Mouse (Mus musculus): Measurements from ENCODE around the gene Msrb3. TPM values are rescaled to one million over a fixed set of nuclear protein-coding genes. Genes with fewer than 3 reads are reported as not detected.

The Msrb3 gene
- polyA plus RNA-seq, 2 experiments = 0.60 to 1.5 TPM

GRCm38 (mm10) chr10:120911971-120912370 lies 13.1 kb upstream of the Msrb3 start:
- no peak overlapping the region for H3K4me2 ChIP-seq (ENCODE audit: low read depth)
- no peak for ATAC-seq (ENCODE audit: insufficient read depth)
- H3K27ac ChIP-seq = no peak overlapping the region
- H3K27me3 ChIP-seq (ENCODE audit: control insufficient read depth, insufficient read depth, low read length) = no peaks in the 10 kb centered on the region
- no peak overlapping the region for H3K9ac ChIP-seq (replicated peaks)
- no peaks in the 10 kb centered on the region for H3K9me3 ChIP-seq (ENCODE audit: control insufficient read depth, low read length)
- no peaks in the 10 kb centered on the region for H3K4me1 ChIP-seq (replicated peaks; ENCODE audit: control insufficient read depth in 2 of 2, insufficient read depth in 2 of 2, low read length in 1 of 2)
- H3K4me3 ChIP-seq (ENCODE audit: insufficient read depth in 1 of 2, low read depth in 2 of 2, low read length in 2 of 2) = no peak overlapping the region
- 60% methylated on average over 4 of the region's 4 CpGs for WGBS (ENCODE audit: insufficient replicate concordance)
- TF ChIP-seq EP300 (IDR thresholded peaks at IDR 0.05; ENCODE audit: low read depth) (no peak), CTCF (IDR thresholded peaks at IDR 0.05; ENCODE audit: low read depth) (peak; percentile 43)
- DNase-seq (ENCODE audit: low read depth in 3 of 3, low spot score in 3 of 3) = no peak
- no peaks in the 10 kb centered on the region for H3K36me3 ChIP-seq (replicated peaks; ENCODE audit: control insufficient read depth, insufficient read depth, low read depth)

GRCm38 (mm10) chr10:120908776-120909574 lies 10.1 kb upstream of the Msrb3 start:
- no peak overlapping the region for H3K9ac ChIP-seq (replicated peaks)
- no peaks in the 10 kb centered on the region for H3K27me3 ChIP-seq (ENCODE audit: control insufficient read depth, insufficient read depth, low read length)
- 74% methylated on average over 11 of the region's 11 CpGs for WGBS (ENCODE audit: insufficient replicate concordance)
- DNase-seq (ENCODE audit: low read depth in 3 of 3, low spot score in 3 of 3) = no peak
- H3K27ac ChIP-seq = no peak overlapping the region
- H3K4me3 ChIP-seq (ENCODE audit: insufficient read depth in 1 of 2, low read depth in 2 of 2, low read length in 2 of 2) = no peak overlapping the region
- H3K36me3 ChIP-seq (replicated peaks; ENCODE audit: control insufficient read depth, insufficient read depth, low read depth) = no peaks in the 10 kb centered on the region
- no peaks in the 10 kb centered on the region for H3K4me1 ChIP-seq (replicated peaks; ENCODE audit: control insufficient read depth in 2 of 2, insufficient read depth in 2 of 2, low read length in 1 of 2)
- no peak for TF ChIP-seq CTCF (IDR thresholded peaks at IDR 0.05; ENCODE audit: low read depth)
- TF ChIP-seq EP300 (IDR thresholded peaks at IDR 0.05; ENCODE audit: low read depth) = no peak
- H3K4me2 ChIP-seq (ENCODE audit: low read depth) = no peak overlapping the region
- no peaks in the 10 kb centered on the region for H3K9me3 ChIP-seq (ENCODE audit: control insufficient read depth, low read length)
- no peak for ATAC-seq (ENCODE audit: insufficient read depth)

- no peaks in the 10 kb centered on the region for H3K9me3 ChIP-seq (ENCODE audit: control insufficient read depth, low read length)
- DNase-seq (ENCODE audit: low read depth in 3 of 3, low spot score in 3 of 3) = no peak
- H3K9ac ChIP-seq (replicated peaks) = no peak overlapping the region
- WGBS (ENCODE audit: insufficient replicate concordance) = 60% methylated on average over 10 of the region's 10 CpGs
- H3K4me3 ChIP-seq (ENCODE audit: insufficient read depth in 1 of 2, low read depth in 2 of 2, low read length in 2 of 2) = no peak overlapping the region
- no peaks in the 10 kb centered on the region for H3K27me3 ChIP-seq (ENCODE audit: control insufficient read depth, insufficient read depth, low read length)
- no peak for ATAC-seq (ENCODE audit: insufficient read depth)
- no peak for TF ChIP-seq CTCF (IDR thresholded peaks at IDR 0.05; ENCODE audit: low read depth)
- TF ChIP-seq EP300 (IDR thresholded peaks at IDR 0.05; ENCODE audit: low read depth) = no peak
- H3K4me2 ChIP-seq (ENCODE audit: low read depth) = no peak overlapping the region
- H3K4me1 ChIP-seq (replicated peaks; ENCODE audit: control insufficient read depth in 2 of 2, insufficient read depth in 2 of 2, low read length in 1 of 2) = no peaks in the 10 kb centered on the region
- H3K27ac ChIP-seq = no peak overlapping the region
- H3K36me3 ChIP-seq (replicated peaks; ENCODE audit: control insufficient read depth, insufficient read depth, low read depth) = no peaks in the 10 kb centered on the region
Observed at GRCm38 (mm10) chr10:120904676-120905075, 5.8 kb upstream of the Msrb3 start.

GRCm38 (mm10) chr10:120903843-120904468 lies 5.1 kb upstream of the Msrb3 start:
- H3K9me3 ChIP-seq (ENCODE audit: control insufficient read depth, low read length) = no peaks in the 10 kb centered on the region
- H3K4me1 ChIP-seq (replicated peaks; ENCODE audit: control insufficient read depth in 2 of 2, insufficient read depth in 2 of 2, low read length in 1 of 2) = no peaks in the 10 kb centered on the region; a peak in 1 of 4 replicates
- no peak for ATAC-seq (ENCODE audit: insufficient read depth)
- no peak overlapping the region for H3K9ac ChIP-seq (replicated peaks)
- TF ChIP-seq CTCF (IDR thresholded peaks at IDR 0.05; ENCODE audit: low read depth) (no peak), EP300 (IDR thresholded peaks at IDR 0.05; ENCODE audit: low read depth) (no peak)
- H3K27ac ChIP-seq = no peak overlapping the region
- H3K36me3 ChIP-seq (replicated peaks; ENCODE audit: control insufficient read depth, insufficient read depth, low read depth) = no peaks in the 10 kb centered on the region
- 42% methylated on average over 4 of the region's 4 CpGs for WGBS (ENCODE audit: insufficient replicate concordance)
- no peak overlapping the region for H3K4me2 ChIP-seq (ENCODE audit: low read depth)
- H3K4me3 ChIP-seq (ENCODE audit: insufficient read depth in 1 of 2, low read depth in 2 of 2, low read length in 2 of 2) = no peak overlapping the region
- DNase-seq (ENCODE audit: low read depth in 3 of 3, low spot score in 3 of 3) = no peak
- H3K27me3 ChIP-seq (ENCODE audit: control insufficient read depth, insufficient read depth, low read length) = peaks cover 4% of the 10 kb centered on the region

- Histone ChIP-seq H3K9ac (replicated peaks) (no peak overlapping the region), H3K4me3 (ENCODE audit: insufficient read depth in 1 of 2, low read depth in 2 of 2, low read length in 2 of 2) (no peak overlapping the region), H3K27ac (no peak overlapping the region), H3K36me3 (replicated peaks; ENCODE audit: control insufficient read depth, insufficient read depth, low read depth) (no peaks in the 10 kb centered on the region), H3K9me3 (ENCODE audit: control insufficient read depth, low read length) (no peaks in the 10 kb centered on the region), H3K27me3 (ENCODE audit: control insufficient read depth, insufficient read depth, low read length) (peaks cover 19% of the 10 kb centered on the region), H3K4me1 (replicated peaks; ENCODE audit: control insufficient read depth in 2 of 2, insufficient read depth in 2 of 2, low read length in 1 of 2) (peaks cover 0 to 2% of the 10 kb centered on the region in 2 experiments; a peak in 1 of 4 replicates), H3K4me2 (ENCODE audit: low read depth) (no peak overlapping the region)
- no peak for TF ChIP-seq CTCF (IDR thresholded peaks at IDR 0.05; ENCODE audit: low read depth)
- no peak for TF ChIP-seq EP300 (IDR thresholded peaks at IDR 0.05; ENCODE audit: low read depth)
- DNase-seq (ENCODE audit: low read depth in 3 of 3, low spot score in 3 of 3) (no peak), ATAC-seq (ENCODE audit: insufficient read depth) (no peak)
- 54% methylated on average over 9 of the region's 9 CpGs for WGBS (ENCODE audit: insufficient replicate concordance)
Observed at GRCm38 (mm10) chr10:120901746-120902145, 2.8 kb upstream of the Msrb3 start.
